Mouse (Mus musculus): ENCODE measurements at regions not wholly inside any gene's neighbourhood (a gene's known extent, or its start where the extent isn't known, plus 50 kb on each side); places are given as distances from the start of the nearest gene placed in this dataset.
A peak's percentile ranks its signal among the peaks of the same experiment; 100 is the strongest.

DNA sequence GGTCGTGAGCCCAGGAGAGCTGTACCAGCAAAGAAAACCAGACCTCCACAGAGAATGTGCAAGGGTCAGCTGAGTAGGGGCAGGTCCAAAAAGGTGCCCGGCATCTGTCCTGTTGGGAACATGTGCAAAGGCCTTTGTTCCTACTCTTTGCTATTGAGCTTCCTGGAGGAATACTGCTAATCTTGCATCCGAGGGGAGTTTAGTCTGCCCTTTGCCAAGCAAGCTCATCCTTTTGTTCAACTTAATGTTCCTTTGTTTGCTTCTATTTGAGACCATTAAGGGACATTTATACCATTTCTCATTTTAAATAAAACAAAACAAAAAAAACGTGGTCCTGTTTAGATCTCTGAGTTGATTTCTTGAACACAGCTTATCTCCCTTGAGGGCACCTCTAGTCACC, 166.6 kb downstream of the Dact1 start:
- no peak overlapping the region for H3K4me3 ChIP-seq (ENCODE audit: low read depth, low read length)
- H3K27me3 ChIP-seq (replicated peaks; ENCODE audit: control insufficient read depth, insufficient read depth, low read length): 0 out of 2 replicates have a peak, but pooled peaks cover 5% of the 10 kb centered on the region
- ATAC-seq (ENCODE audit: low read depth) (no peak), DNase-seq (ENCODE audit: low spot score) (no peak)
- H3K4me1 ChIP-seq (ENCODE audit: control insufficient read depth, insufficient read depth, low read length): peaks cover 34% of the 10 kb centered on the region
- no peak overlapping the region; the same call in 1 of the 2 replicates for H3K27ac ChIP-seq (replicated peaks; ENCODE audit: low read depth, low read length)
- H3K36me3 ChIP-seq (ENCODE audit: control insufficient read depth, insufficient read depth, low read length): no peaks in the 10 kb centered on the region
- WGBS: 66% methylated on average over 4 of the region's 4 CpGs
- H3K9ac ChIP-seq (ENCODE audit: low read depth, low read length): no peak overlapping the region
- no peak overlapping the region for H3K4me2 ChIP-seq (ENCODE audit: low read depth, low read length)
- H3K9me3 ChIP-seq (ENCODE audit: control insufficient read depth, low read length): no peaks in the 10 kb centered on the region

DNA sequence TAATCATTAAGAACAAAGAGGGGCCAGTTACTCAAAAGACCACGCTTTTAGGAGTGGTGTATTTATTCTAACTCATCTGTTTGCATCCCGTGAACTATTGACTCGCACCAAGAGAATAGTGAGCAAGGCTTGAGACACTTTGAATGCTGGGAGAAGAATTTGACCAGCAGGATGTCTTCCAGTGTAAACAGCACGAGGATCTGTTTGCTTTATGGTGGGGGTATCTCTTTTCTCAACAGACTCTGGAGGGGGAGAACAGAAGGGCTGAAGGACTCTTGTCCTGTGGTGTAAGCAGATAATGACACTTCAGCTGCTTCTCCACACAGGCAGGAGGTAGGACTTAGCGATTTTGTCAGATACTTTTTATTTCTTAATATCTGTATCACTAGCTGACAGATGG, 168.0 kb downstream of the Dact1 start:
- no peaks in the 10 kb centered on the region for H3K9me3 ChIP-seq (ENCODE audit: control insufficient read depth, low read length)
- H3K27ac ChIP-seq (replicated peaks; ENCODE audit: low read depth, low read length): no peak overlapping the region
- H3K27me3 ChIP-seq (replicated peaks; ENCODE audit: control insufficient read depth, insufficient read depth, low read length): 0 out of 2 replicates have a peak, but pooled peaks cover 5% of the 10 kb centered on the region
- 37% methylated on average over 5 of the region's 5 CpGs for WGBS
- no peak overlapping the region for H3K4me2 ChIP-seq (ENCODE audit: low read depth, low read length)
- DNase-seq (ENCODE audit: low spot score) (no peak), ATAC-seq (ENCODE audit: low read depth) (no peak)
- H3K9ac ChIP-seq (ENCODE audit: low read depth, low read length): no peak overlapping the region
- H3K4me3 ChIP-seq (ENCODE audit: low read depth, low read length): no peak overlapping the region
- H3K36me3 ChIP-seq (ENCODE audit: control insufficient read depth, insufficient read depth, low read length): no peaks in the 10 kb centered on the region
- peaks cover 41% of the 10 kb centered on the region for H3K4me1 ChIP-seq (ENCODE audit: control insufficient read depth, insufficient read depth, low read length)

DNA sequence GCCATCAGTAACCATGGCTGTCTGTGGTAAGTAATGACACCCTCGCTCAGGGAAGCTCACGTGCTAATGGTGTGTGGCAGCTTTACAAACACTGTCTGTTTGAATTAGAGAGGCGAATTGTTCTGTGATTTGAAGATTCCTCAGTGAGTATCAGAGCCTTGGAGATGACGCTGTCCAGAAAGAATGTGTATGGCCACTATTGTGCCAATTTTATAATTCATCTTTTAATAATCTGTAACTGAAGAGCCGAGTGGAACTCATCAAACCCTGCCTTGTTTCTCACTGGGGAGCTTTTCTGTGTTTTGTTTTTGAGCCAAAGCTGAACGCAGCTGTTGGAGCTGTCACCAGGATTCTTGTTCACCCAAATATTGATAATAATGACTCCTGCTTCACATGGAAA, 171.7 kb downstream of the Dact1 start:
- Histone ChIP-seq H3K4me3 (ENCODE audit: low read depth, low read length) (no peak overlapping the region), H3K4me1 (ENCODE audit: control insufficient read depth, insufficient read depth, low read length) (peaks cover 27% of the 10 kb centered on the region), H3K4me2 (ENCODE audit: low read depth, low read length) (no peak overlapping the region), H3K36me3 (ENCODE audit: control insufficient read depth, insufficient read depth, low read length) (no peaks in the 10 kb centered on the region), H3K27ac (replicated peaks; ENCODE audit: low read depth, low read length) (peak overlapping the region; percentile 70), H3K9me3 (ENCODE audit: control insufficient read depth, low read length) (no peaks in the 10 kb centered on the region), H3K27me3 (replicated peaks; ENCODE audit: control insufficient read depth, insufficient read depth, low read length) (0 out of 2 replicates have a peak, but pooled peaks cover 5% of the 10 kb centered on the region), H3K9ac (ENCODE audit: low read depth, low read length) (no peak overlapping the region)
- WGBS: 36% methylated on average over 6 of the region's 6 CpGs
- ATAC-seq (ENCODE audit: low read depth) (peak; percentile 60), DNase-seq (ENCODE audit: low spot score) (peak; percentile 86)

DNA sequence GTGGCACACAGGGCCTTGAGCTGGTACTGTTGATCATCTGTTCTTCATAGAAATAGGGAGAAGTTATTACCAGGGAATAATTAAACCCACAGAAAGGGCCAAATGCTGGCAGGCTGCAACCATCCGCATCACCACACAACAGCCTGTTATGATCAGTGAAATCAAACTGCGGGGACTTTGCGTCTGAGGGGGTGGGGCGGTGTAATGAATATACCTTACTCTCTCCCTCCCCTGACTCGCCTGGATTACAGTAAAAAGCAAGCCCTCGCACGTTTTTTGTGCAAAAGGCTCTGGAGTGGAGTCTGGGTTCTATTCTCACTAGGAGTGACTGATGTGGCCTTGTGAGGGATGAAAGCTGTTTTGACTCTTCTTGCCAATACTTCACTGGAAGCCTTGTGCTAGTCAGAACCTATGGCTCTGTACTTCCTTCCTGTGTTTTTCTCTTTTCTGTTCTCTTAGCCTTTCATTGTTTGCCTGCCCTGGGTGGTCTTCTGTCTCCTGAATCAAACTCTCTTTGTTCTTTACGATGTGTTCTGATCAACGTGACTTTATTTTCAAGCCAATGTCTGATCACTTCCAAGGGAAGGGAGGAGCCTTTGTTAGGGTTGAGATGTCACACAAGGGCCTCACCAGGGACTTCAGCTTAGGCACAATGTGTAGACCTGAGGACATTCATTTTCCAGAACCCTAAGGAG, 172.4 kb downstream of the Dact1 start:
- DNase-seq (ENCODE audit: low spot score): peak; percentile 89
- no peak overlapping the region for H3K4me3 ChIP-seq (ENCODE audit: low read depth, low read length)

DNA sequence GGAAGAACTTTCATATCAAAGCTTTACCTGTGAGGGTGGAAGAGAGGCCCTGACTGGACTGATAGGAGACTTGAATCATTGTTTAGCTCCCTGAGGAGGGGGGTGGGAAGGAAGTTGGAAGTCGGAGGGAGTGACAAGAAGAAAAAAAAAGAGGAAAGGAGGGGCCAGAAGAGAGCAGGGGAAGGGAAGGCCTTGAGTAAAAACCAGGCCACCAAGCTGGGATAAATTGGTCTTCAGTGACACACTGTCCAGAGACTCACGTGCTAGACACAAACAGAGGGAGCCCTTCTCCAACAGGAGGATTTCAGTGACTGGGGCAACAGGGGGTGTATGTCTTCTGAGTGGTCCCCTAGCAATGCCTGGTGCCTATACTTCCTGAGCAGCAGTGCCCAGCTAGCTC, 172.9 kb downstream of the Dact1 start:
- peak overlapping the region; percentile 70 for H3K27ac ChIP-seq (replicated peaks; ENCODE audit: low read depth, low read length)
- no peak for ATAC-seq (ENCODE audit: low read depth)
- 44% methylated on average over 2 of the region's 2 CpGs for WGBS

More for the DNA sequence above, 172.4 kb downstream of the Dact1 start:
- Histone ChIP-seq H3K4me2 (ENCODE audit: low read depth, low read length) (no peak overlapping the region), H3K36me3 (ENCODE audit: control insufficient read depth, insufficient read depth, low read length) (no peaks in the 10 kb centered on the region), H3K4me1 (ENCODE audit: control insufficient read depth, insufficient read depth, low read length) (peaks cover 27% of the 10 kb centered on the region), H3K27ac (replicated peaks; ENCODE audit: low read depth, low read length) (peak overlapping the region; percentile 70), H3K27me3 (replicated peaks; ENCODE audit: control insufficient read depth, insufficient read depth, low read length) (0 out of 2 replicates have a peak, but pooled peaks cover 5% of the 10 kb centered on the region), H3K9ac (ENCODE audit: low read depth, low read length) (no peak overlapping the region), H3K9me3 (ENCODE audit: control insufficient read depth, low read length) (no peaks in the 10 kb centered on the region)
- ATAC-seq (ENCODE audit: low read depth): peak; percentile 56
- WGBS: 24% methylated on average over 9 of the region's 9 CpGs

DNA sequence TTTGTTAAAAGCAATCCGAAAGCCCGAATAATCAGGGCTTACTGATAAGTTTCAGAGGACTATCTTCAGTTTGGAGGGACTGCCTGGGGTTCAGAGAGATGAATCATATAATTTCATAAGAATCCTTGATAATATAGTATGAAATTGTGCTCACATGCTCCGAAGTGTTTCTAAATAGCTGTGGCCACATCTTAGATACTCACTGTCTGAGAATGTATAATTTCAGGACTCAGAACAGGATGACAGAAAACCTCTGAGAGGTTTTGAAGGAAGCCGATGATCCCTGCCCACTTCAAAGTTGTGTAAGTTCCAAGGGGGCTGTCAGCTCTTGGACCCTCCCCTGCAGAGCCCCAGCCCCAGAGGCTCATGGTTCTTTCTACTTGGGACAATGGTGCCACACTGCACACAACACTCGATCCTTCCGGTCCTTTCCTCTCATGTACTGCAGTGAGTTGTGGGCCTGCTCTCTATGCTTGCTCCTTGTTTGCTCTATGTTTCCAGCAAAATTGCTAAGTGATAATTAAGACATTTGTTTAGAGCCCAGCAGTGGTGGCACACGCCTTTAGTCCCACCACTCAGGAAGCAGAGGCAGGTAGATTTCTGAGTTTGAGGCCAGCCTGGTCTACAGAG, 174.0 kb downstream of the Dact1 start:
- Histone ChIP-seq H3K36me3 (ENCODE audit: control insufficient read depth, insufficient read depth, low read length) (no peaks in the 10 kb centered on the region), H3K9me3 (ENCODE audit: control insufficient read depth, low read length) (no peaks in the 10 kb centered on the region), H3K4me2 (ENCODE audit: low read depth, low read length) (no peak overlapping the region), H3K27me3 (replicated peaks; ENCODE audit: control insufficient read depth, insufficient read depth, low read length) (0 out of 2 replicates have a peak, but pooled peaks cover 5% of the 10 kb centered on the region), H3K27ac (replicated peaks; ENCODE audit: low read depth, low read length) (peak overlapping the region; percentile 70; the same call in 1 of the 2 replicates), H3K9ac (ENCODE audit: low read depth, low read length) (no peak overlapping the region), H3K4me3 (ENCODE audit: low read depth, low read length) (no peak overlapping the region), H3K4me1 (ENCODE audit: control insufficient read depth, insufficient read depth, low read length) (peaks cover 27% of the 10 kb centered on the region)
- ATAC-seq (ENCODE audit: low read depth) (no peak), DNase-seq (ENCODE audit: low spot score) (peak; percentile 40)
- 78% methylated on average over 7 of the region's 7 CpGs for whole genome bisulfite sequencing

More for the DNA sequence above, 172.9 kb downstream of the Dact1 start:
- H3K9me3 ChIP-seq (ENCODE audit: control insufficient read depth, low read length): no peaks in the 10 kb centered on the region
- no peak overlapping the region for H3K4me2 ChIP-seq (ENCODE audit: low read depth, low read length)
- 0 out of 2 replicates have a peak, but pooled peaks cover 5% of the 10 kb centered on the region for H3K27me3 ChIP-seq (replicated peaks; ENCODE audit: control insufficient read depth, insufficient read depth, low read length)
- H3K9ac ChIP-seq (ENCODE audit: low read depth, low read length): no peak overlapping the region
- H3K4me1 ChIP-seq (ENCODE audit: control insufficient read depth, insufficient read depth, low read length): peaks cover 27% of the 10 kb centered on the region
- no peak overlapping the region for H3K4me3 ChIP-seq (ENCODE audit: low read depth, low read length)
- no peaks in the 10 kb centered on the region for H3K36me3 ChIP-seq (ENCODE audit: control insufficient read depth, insufficient read depth, low read length)
- no peak for DNase-seq (ENCODE audit: low spot score)

DNA sequence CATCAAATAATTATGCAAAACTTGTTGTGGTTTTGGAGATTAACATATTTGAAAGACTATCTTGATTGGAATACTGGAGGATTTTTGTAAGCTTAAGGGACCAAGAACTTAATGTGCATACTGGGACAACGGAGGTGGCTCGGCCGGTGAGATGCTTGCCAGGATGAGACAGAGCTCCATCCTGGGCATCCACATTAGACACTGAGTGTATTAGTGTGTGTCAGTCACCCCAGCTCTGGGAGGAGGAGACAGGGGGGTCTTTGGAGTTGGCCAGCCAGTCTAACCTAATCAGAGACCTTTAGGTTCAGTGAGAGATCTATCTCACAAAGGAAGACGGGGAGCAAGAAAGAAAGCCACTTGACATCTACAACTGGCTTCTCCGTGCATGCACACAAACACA, 174.6 kb downstream of the Dact1 start:
- Histone ChIP-seq H3K27me3 (replicated peaks; ENCODE audit: control insufficient read depth, insufficient read depth, low read length) (0 out of 2 replicates have a peak, but pooled peaks cover 5% of the 10 kb centered on the region), H3K4me3 (ENCODE audit: low read depth, low read length) (no peak overlapping the region), H3K9ac (ENCODE audit: low read depth, low read length) (no peak overlapping the region), H3K9me3 (ENCODE audit: control insufficient read depth, low read length) (no peaks in the 10 kb centered on the region), H3K4me1 (ENCODE audit: control insufficient read depth, insufficient read depth, low read length) (peaks cover 27% of the 10 kb centered on the region), H3K27ac (replicated peaks; ENCODE audit: low read depth, low read length) (no peak overlapping the region), H3K4me2 (ENCODE audit: low read depth, low read length) (no peak overlapping the region), H3K36me3 (ENCODE audit: control insufficient read depth, insufficient read depth, low read length) (no peaks in the 10 kb centered on the region)
- DNase-seq (ENCODE audit: low spot score): no peak
- ATAC-seq (ENCODE audit: low read depth): no peak
- 88% methylated on average over 5 of the region's 5 CpGs for WGBS

DNA sequence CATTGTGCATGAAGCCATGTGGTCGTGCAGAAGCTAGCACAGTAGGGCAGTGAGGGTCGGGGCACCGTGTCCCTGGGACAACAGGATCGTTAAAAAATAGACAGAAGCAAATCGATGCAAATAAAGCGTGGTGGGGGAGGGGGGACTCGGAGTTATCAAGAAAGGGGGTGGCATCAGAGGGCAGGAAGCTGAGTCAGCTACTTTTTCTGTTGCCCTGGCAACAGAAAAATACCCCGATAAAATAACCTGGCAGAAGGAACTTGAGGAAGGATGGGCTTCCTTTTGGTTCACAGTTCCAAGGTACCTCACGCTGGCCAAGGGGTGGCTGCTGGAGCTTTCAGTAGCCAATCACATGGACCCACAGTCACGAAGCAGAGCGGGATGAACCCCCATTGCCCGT, 176.4 kb downstream of the Dact1 start:
- Histone ChIP-seq H3K4me1 (ENCODE audit: control insufficient read depth, insufficient read depth, low read length) (peaks cover 20% of the 10 kb centered on the region), H3K27me3 (replicated peaks; ENCODE audit: control insufficient read depth, insufficient read depth, low read length) (no peaks in the 10 kb centered on the region), H3K9ac (ENCODE audit: low read depth, low read length) (no peak overlapping the region), H3K4me2 (ENCODE audit: low read depth, low read length) (no peak overlapping the region), H3K4me3 (ENCODE audit: low read depth, low read length) (no peak overlapping the region), H3K27ac (replicated peaks; ENCODE audit: low read depth, low read length) (no peak overlapping the region), H3K9me3 (ENCODE audit: control insufficient read depth, low read length) (no peaks in the 10 kb centered on the region), H3K36me3 (ENCODE audit: control insufficient read depth, insufficient read depth, low read length) (no peaks in the 10 kb centered on the region)
- 83% methylated on average over 12 of the region's 12 CpGs for WGBS
- no peak for DNase-seq (ENCODE audit: low spot score)
- no peak for ATAC-seq (ENCODE audit: low read depth)
